Mouse (Mus musculus) limb, embryonic 14.5 days (tissue): ENCODE measurements around the gene Gm17364. TPM values are rescaled to one million over a fixed set of nuclear protein-coding genes. Genes with fewer than 3 reads are reported as not detected.

ENCODE experiments used
- ATAC-seq: fragments of 200-750 bp; cut with Nextera tagmentation; 2 replicates; pipeline ENCODE4 v1.8.0; 2017; ENCODE audit warnings: low read depth, moderate number of reproducible peaks, moderate TSS enrichment; ENCODE audit not compliant: low FRiP score
- DNase-seq: peaks from one replicate; pipeline ENCODE4 v3.0.0-alpha.2; 2015; ENCODE audit warnings: low spot score
- H3K27ac ChIP-seq: fragments of 300-500 bp; sonication (generic); replicated peaks from 2 replicates; pipeline ENCODE4 v1.5.1; 2014; ENCODE audit warnings: low read depth, mild to moderate bottlenecking, low read length, moderate library complexity, mixed read lengths
- H3K27me3 ChIP-seq: fragments of 300-500 bp; sonication (generic); 2 replicates; pipeline ENCODE4 v1.6.1; 2014; ENCODE audit warnings: low read length, mixed read lengths; ENCODE audit not compliant: control insufficient read depth, insufficient read depth
- H3K36me3 ChIP-seq: fragments of 300-500 bp; sonication (generic); 2 replicates; pipeline ENCODE4 v1.6.1; 2014; ENCODE audit warnings: mild to moderate bottlenecking, low read length, moderate library complexity, mixed read lengths; ENCODE audit not compliant: control insufficient read depth, insufficient read depth
- H3K4me1 ChIP-seq: fragments of 300-500 bp; sonication (generic); 2 replicates; pipeline ENCODE4 v1.6.1; 2014; ENCODE audit warnings: antibody characterized with exemption, low read length, mixed read lengths; ENCODE audit not compliant: control insufficient read depth, insufficient read depth
- H3K4me2 ChIP-seq: fragments of 300-500 bp; sonication (generic); replicated peaks from 2 replicates; pipeline ENCODE4 v1.6.1; 2014; ENCODE audit warnings: low read depth, mild to moderate bottlenecking, low read length, moderate library complexity; ENCODE audit not compliant: severe bottlenecking
- H3K4me3 ChIP-seq: fragments of 300-500 bp; sonication (generic); replicated peaks from 2 replicates; pipeline ENCODE4 v1.5.1; 2014; ENCODE audit warnings: low read length
- H3K9ac ChIP-seq: fragments of 300-500 bp; sonication (generic); 2 replicates; pipeline ENCODE4 v1.6.1; 2014; ENCODE audit warnings: mild to moderate bottlenecking, low read depth, low read length, moderate library complexity; ENCODE audit not compliant: severe bottlenecking
- H3K9me3 ChIP-seq: fragments of 300-500 bp; sonication (generic); 2 replicates; pipeline ENCODE4 v1.6.1; 2016; ENCODE audit warnings: low read length; ENCODE audit not compliant: control insufficient read depth
- POLR2A ChIP-seq: fragments of 200-500 bp; IDR thresholded peaks from 2 replicates; pipeline ENCODE4 v1.8.0; 2012; ENCODE audit warnings: inconsistent platforms, mild to moderate bottlenecking, moderate library complexity, borderline replicate concordance; ENCODE audit not compliant: insufficient read depth, insufficient read length; ENCODE audit errors: extremely low read depth
- WGBS: fragments of 180-500 bp; shearing (Covaris S2); extraction: QIAGEN DNeasy Blood & Tissue Kit; methylation state at CpG from one replicate; pipeline ENCODE4 v1.1.7; 2014; 5-methylcytosine and 5-hydroxymethylcytosine counted together
- polyA plus RNA-seq, 2 experiments: library from polyadenylated mRNA; depleted of rRNA in 1 of 2; stranded (reverse) in 1 of 2; unstranded in 1 of 2; fragments of >200 nt; fragmentation: Nextera tagmentation in 1 of 2; extraction: Ambion mirVana in 1 of 2; gene quantifications; 2 replicates each; pipeline versions ENCODE4 v1.2.1 to v1.2.3; 2012 to 2014

Gene Gm17364
- polyA plus RNA-seq, 2 experiments: not detected

- no peaks in the 10 kb centered on the region for H3K4me1 ChIP-seq
- H3K9ac ChIP-seq: no peak overlapping the region
- no peak for DNase-seq
- no peaks in the 10 kb centered on the region for H3K27me3 ChIP-seq
- no peaks in the 10 kb centered on the region for H3K36me3 ChIP-seq
- H3K9me3 ChIP-seq: no peaks in the 10 kb centered on the region
- no peak overlapping the region for H3K4me3 ChIP-seq
- no peak for TF ChIP-seq POLR2A
- H3K4me2 ChIP-seq: no peak overlapping the region
- no peak overlapping the region for H3K27ac ChIP-seq
- 33% methylated on average over 5 of the region's 5 CpGs for WGBS
- no peak for ATAC-seq
Observed at GRCm38 (mm10) chr13:41298996-41299395, 25.2 kb upstream of the Gm17364 start.

GRCm38 (mm10) chr13:41298533-41298932, 24.8 kb upstream of the Gm17364 start:
- no peak overlapping the region for H3K4me2 ChIP-seq

GRCm38 (mm10) chr13:41296396-41296795, 22.6 kb upstream of the Gm17364 start:
- Histone ChIP-seq H3K4me2 (no peak overlapping the region), H3K4me3 (no peak overlapping the region), H3K27me3 (no peaks in the 10 kb centered on the region), H3K4me1 (no peaks in the 10 kb centered on the region), H3K27ac (no peak overlapping the region), H3K36me3 (no peaks in the 10 kb centered on the region), H3K9ac (no peak overlapping the region), H3K9me3 (no peaks in the 10 kb centered on the region)
- WGBS: 81% methylated on average over 10 of the region's 10 CpGs
- ATAC-seq: no peak
- DNase-seq: no peak
- no peak for TF ChIP-seq POLR2A

More at GRCm38 (mm10) chr13:41298533-41298932, 24.8 kb upstream of the Gm17364 start:
- DNase-seq (no peak), ATAC-seq (no peak)
- TF ChIP-seq POLR2A: no peak
- Histone ChIP-seq H3K9ac (no peak overlapping the region), H3K36me3 (no peaks in the 10 kb centered on the region), H3K4me1 (no peaks in the 10 kb centered on the region), H3K27ac (no peak overlapping the region), H3K27me3 (no peaks in the 10 kb centered on the region), H3K9me3 (no peaks in the 10 kb centered on the region), H3K4me3 (no peak overlapping the region)
- WGBS: 30% methylated on average over 2 of the region's 2 CpGs

GRCm38 (mm10) chr13:41295886-41296285, 22.1 kb upstream of the Gm17364 start:
- no peak for DNase-seq
- H3K4me3 ChIP-seq: no peak overlapping the region
- H3K4me1 ChIP-seq: no peaks in the 10 kb centered on the region
- H3K4me2 ChIP-seq: no peak overlapping the region
- H3K27me3 ChIP-seq: no peaks in the 10 kb centered on the region
- no peak for ATAC-seq
- WGBS: 74% methylated on average over 6 of the region's 6 CpGs
- H3K9me3 ChIP-seq: no peaks in the 10 kb centered on the region
- no peaks in the 10 kb centered on the region for H3K36me3 ChIP-seq
- no peak overlapping the region for H3K9ac ChIP-seq
- no peak for TF ChIP-seq POLR2A
- no peak overlapping the region for H3K27ac ChIP-seq

GRCm38 (mm10) chr13:41293595-41293994, 19.8 kb upstream of the Gm17364 start:
- H3K27ac ChIP-seq: no peak overlapping the region
- H3K4me2 ChIP-seq: no peak overlapping the region
- no peaks in the 10 kb centered on the region for H3K4me1 ChIP-seq
- TF ChIP-seq POLR2A: no peak
- ATAC-seq (no peak), DNase-seq (no peak)
- no peaks in the 10 kb centered on the region for H3K36me3 ChIP-seq
- H3K9me3 ChIP-seq: no peaks in the 10 kb centered on the region
- no peak overlapping the region for H3K4me3 ChIP-seq
- no peaks in the 10 kb centered on the region for H3K27me3 ChIP-seq
- H3K9ac ChIP-seq: no peak overlapping the region
- WGBS: 74% methylated on average over 5 of the region's 5 CpGs

GRCm38 (mm10) chr13:41291466-41291974, 17.7 kb upstream of the Gm17364 start:
- Histone ChIP-seq H3K4me3 (no peak overlapping the region), H3K9ac (no peak overlapping the region), H3K27ac (no peak overlapping the region), H3K36me3 (no peaks in the 10 kb centered on the region), H3K4me2 (no peak overlapping the region), H3K27me3 (no peaks in the 10 kb centered on the region), H3K4me1 (no peaks in the 10 kb centered on the region), H3K9me3 (no peaks in the 10 kb centered on the region)
- 83% methylated on average over 4 of the region's 4 CpGs for WGBS
- no peak for TF ChIP-seq POLR2A
- no peak for ATAC-seq
- no peak for DNase-seq
